Mouse (Mus musculus): ENCODE measurements around the gene Cmc2.

Gene Cmc2

GRCm38 (mm10) chr8:116905836-116906235 lies 15.4 kb downstream of the Cmc2 start:
- no peak for DNase-seq (ENCODE audit: low read depth, low spot score)

GRCm38 (mm10) chr8:116905252-116905651 lies 16.0 kb downstream of the Cmc2 start:
- DNase-seq (ENCODE audit: low read depth, low spot score) = peak; percentile 20

DNA sequence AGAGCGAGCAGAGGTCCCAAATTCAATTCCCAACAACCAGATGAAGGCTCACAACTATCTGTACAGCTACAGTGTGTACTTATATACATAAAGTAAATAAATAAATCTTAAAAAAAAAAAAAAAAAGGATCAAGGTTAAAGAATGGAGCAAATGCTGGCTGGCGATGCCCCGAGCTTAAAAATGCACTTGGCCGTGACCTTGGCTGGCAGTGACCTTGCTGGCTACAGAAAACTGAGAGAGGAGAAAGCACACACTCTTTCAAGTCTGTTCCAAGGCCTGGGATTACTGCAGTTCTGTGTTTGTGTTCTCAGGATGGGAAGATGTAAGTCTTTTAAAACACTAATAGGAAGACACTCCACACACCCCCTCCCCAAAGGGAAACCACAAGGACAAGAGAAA lies 16.5 kb downstream of the Cmc2 start:
- no peak for DNase-seq (ENCODE audit: low read depth, low spot score)

GRCm38 (mm10) chr8:116895521-116895920 lies 25.7 kb downstream of the Cmc2 start:
- DNase-seq (ENCODE audit: low read depth, low spot score) = no peak

- DNase-seq (ENCODE audit: low read depth, low spot score) = no peak
Measured at GRCm38 (mm10) chr8:116893938-116894337, 27.3 kb downstream of the Cmc2 start.

DNA sequence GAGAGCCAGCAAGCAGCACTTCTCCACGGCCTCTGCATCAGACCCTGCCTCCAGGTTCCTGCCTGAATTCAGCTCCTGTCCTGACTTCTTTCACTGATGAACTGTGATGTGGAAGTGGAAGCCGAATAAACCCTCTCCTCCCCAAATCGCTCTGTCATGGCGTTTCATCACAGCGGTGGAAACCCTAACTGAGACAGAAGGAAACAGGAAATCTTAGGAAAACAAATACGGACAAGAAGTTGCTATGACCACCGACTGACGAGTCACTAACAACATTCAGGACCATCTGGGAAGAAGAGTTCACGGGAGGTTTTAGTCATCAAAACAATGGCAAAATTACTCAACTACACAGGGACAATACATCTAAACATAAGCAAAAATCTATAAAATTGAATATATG lies 28.6 kb downstream of the Cmc2 start:
- DNase-seq (ENCODE audit: low read depth, low spot score) = no peak

- peak; percentile 38 for DNase-seq (ENCODE audit: low read depth, low spot score)
Measured at GRCm38 (mm10) chr8:116892130-116892529, 29.1 kb downstream of the Cmc2 start.

DNA sequence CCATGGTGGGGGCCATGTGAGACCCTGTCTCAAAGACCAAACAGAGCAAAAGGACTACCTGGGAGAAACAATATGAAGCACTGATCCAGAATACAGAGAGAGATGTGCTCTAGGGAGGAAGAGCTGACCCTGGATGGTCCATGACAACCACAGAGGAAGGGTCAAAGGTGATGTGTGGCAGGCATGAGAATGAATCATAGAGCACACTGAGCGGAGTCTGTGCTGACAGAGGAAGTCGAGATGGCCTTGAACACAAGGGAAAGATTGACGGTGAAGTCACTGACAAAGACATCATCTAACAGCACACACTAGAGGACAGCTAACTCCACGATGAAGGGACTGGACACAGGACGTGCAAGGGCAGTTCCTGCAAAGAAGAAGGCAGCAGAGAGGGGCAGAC lies 29.8 kb downstream of the Cmc2 start:
- DNase-seq (ENCODE audit: low read depth, low spot score) = no peak

DNA sequence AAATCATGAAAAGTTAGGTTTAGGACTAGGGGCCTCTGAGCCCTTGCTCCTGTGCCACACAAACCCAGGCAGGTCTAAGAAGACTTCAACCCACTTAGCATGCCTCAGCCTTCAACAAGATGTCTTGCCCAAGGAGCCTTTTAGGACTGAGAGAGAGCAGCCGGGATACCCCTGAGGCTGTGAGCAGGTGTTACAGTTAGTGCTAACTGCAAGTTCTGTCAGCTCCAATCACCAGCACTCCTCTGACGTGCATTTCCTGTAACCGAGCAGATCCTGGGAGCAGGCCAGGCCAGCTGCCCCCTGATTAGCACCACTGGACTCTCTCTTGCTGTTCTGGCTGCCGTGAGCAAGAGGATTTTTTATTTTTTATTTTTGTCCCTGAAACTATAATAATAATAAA lies 33.4 kb downstream of the Cmc2 start:
- DNase-seq (ENCODE audit: low read depth, low spot score) = no peak

DNA sequence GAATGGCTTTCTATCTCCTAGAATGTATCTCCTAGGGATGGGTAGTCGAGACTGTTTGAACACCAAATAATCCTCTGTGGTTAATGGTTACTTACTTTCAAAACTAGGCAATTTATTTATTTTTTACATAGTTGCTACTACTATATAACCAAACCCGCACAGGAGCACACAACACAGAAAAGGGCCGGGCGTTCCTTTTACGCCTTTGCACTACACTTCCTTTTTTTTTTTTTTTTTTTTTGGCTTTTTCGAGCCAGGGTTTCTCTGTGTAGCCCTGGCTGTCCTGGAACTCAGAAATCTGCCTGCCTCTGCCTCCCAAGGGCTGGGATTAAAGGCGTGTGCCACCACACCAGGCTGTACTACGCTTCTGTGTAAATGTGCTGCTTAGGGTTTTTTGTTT lies 39.9 kb downstream of the Cmc2 start:
- DNase-seq (ENCODE audit: low read depth, low spot score) = no peak

- DNase-seq (ENCODE audit: low read depth, low spot score) = no peak
Measured at GRCm38 (mm10) chr8:116875798-116876450, 45.3 kb downstream of the Cmc2 start.

- no peak for DNase-seq (ENCODE audit: low read depth, low spot score)
Measured at GRCm38 (mm10) chr8:116873986-116874385, 47.3 kb downstream of the Cmc2 start.

- no peak for DNase-seq (ENCODE audit: low read depth, low spot score)
Measured at GRCm38 (mm10) chr8:116873586-116873985, 47.7 kb downstream of the Cmc2 start.

GRCm38 (mm10) chr8:116872761-116873342 lies 48.4 kb downstream of the Cmc2 start:
- DNase-seq (ENCODE audit: low read depth, low spot score) = peak; percentile 59

GRCm38 (mm10) chr8:116868699-116869098 lies 52.6 kb downstream of the Cmc2 start:
- DNase-seq (ENCODE audit: low read depth, low spot score) = peak; percentile 36

- DNase-seq (ENCODE audit: low read depth, low spot score) = no peak
Measured at GRCm38 (mm10) chr8:116867321-116867720, 53.9 kb downstream of the Cmc2 start.

DNA sequence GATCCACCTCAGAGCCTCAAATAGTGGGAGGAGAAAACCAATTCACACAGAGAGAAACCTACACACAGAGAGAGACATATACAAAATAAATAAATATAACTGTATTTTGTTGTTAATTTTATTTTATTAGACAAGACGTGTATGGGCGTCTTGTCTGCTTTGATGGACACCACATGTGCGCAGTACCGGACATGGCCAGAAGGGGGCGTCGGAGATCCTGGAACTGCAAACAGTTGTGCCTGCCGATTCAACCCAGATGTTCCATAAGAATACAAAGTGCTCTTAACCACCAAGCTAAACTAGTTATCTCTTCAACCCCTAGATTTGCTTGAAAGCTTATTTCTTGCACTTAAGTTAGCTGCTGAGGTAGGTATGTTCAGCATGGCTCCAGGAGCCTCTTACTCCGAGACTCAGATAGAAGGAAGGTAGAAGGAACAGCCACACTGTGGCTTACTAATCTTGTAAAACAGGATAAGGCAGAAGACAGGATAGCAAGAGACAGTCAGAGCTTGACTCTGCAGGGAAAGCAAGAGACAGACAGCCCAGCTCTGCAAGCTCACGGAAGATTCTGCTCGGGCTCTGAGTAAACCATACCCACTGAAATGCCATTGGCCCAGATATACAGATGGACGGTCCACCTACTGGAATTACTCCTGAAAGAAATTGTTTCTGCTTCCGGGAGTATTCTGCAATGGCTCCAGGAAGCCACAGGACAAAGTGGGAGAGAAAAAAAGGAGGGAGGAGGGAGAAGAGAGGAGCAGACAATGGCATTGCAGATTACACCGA lies 54.9 kb downstream of the Cmc2 start:
- peak; percentile 71 for DNase-seq (ENCODE audit: low read depth, low spot score)

DNA sequence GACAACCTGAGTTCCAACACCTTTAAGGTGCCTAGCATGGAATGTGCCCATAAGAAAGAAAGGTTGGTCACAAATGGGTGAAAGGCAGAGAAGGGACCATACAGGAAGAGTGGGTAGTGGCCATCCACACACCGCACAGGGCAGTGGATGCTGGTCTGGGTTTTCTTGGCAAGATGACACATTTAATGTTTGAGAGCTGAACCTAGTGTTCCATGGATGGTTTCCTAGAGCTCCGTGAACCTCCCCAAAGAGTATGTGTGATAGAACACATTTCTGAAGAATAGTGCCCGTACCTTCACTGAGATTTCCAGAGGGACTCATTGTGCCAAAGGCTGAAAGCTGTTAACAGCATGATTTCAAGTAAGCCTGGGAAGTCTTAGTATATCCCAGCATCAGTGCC lies 56.7 kb downstream of the Cmc2 start:
- DNase-seq (ENCODE audit: low read depth, low spot score) = no peak

DNA sequence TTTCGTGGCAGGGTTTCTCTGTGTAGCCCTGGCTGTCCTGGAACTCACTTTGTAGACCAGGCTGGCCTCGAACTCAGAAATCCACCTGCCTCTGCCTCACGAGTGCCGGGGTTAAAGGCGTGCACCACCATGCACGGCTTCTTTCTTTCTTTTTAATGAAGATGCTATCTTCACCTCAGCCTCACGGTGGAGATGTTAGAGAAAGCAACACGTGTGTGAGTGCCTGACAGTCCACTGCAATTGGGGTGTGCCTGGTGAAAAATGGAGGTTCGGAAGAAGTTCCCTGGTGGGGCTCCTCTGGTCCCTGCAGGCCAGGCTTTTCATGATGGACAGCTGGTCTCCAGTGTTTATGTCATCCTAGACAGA lies 57.2 kb downstream of the Cmc2 start:
- DNase-seq (ENCODE audit: low read depth, low spot score) = no peak

DNA sequence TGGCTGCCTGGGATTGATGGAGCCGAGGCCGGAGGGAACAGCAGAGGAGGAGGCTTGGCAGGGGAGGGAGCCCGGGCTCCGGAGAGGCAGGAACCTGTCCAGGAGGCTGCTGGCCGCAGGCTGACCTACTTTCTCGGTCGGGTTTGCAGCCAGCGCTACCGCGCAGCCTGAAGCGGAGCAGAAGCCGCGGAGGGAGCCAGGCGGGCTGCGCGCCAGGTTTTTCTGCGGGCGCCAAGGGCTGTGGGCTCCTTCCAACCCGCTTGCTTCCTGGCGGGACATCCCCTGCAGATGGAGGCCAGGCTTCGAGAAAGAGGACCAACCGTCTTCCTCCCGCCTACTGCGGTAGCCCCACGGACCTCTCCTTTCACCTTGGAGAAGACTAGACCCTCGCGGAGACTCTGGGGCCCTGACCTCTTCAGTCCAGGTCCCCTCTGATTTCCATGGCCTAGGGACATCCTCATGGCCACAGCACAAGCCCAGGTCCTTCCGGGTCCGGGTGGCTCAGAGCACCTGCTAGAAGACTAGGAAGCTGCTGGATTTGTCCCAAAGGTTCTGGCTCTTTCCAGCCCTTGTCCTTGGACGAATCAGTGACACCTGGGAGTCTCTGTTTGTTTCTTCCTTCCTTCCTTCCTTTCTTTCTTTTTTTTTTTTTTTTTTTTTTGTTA lies 57.8 kb downstream of the Cmc2 start:
- DNase-seq (ENCODE audit: low read depth, low spot score) = no peak

GRCm38 (mm10) chr8:116862191-116862590 lies 59.1 kb downstream of the Cmc2 start:
- no peak for DNase-seq (ENCODE audit: low read depth, low spot score)

DNA sequence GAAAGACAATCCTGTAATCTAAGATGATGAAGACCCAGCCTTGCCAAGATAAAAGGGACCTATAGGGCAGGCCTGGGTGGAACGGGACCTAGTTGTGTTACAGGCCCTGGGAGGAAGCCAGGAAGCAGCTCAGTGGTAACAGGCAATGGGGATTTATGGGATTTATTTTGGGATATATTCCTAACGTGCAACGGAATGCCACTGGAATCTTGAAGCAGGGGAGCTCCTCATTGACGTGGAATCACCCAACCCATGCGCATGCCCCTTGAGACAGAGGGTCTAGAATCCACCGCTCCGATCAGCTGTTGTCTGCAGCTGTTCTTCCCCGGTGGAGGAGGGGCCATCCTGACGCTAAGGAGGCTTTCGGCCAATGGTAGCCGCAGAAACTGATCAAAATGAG lies 69.2 kb downstream of the Cmc2 start:
- no peak for DNase-seq (ENCODE audit: low read depth, low spot score)
